Mouse (Mus musculus) cortical plate, adult 2 months (tissue): ENCODE measurements at regions not wholly inside any gene's neighbourhood (a gene's known extent, or its start where the extent isn't known, plus 50 kb on each side); places are given as distances from the start of the nearest gene placed in this dataset.

Experiments used
- H3K27ac ChIP-seq: fragments of 200-500 bp; 2 replicates; pipeline ENCODE4 v1.5.1; 2012; ENCODE audit warnings: low read length, control low read depth, inconsistent platforms; ENCODE audit not compliant: insufficient read depth
- H3K4me1 ChIP-seq: fragments of 200-500 bp; 2 replicates; pipeline ENCODE4 v1.6.1; 2011; ENCODE audit warnings: low read length; ENCODE audit not compliant: control insufficient read depth, insufficient read depth
- H3K4me3 ChIP-seq: fragments of 200-500 bp; 2 replicates; pipeline ENCODE4 v1.5.1; 2011; ENCODE audit warnings: mild to moderate bottlenecking, low read length, control low read depth; ENCODE audit not compliant: insufficient read depth
- CTCF ChIP-seq: fragments of 200-500 bp; IDR thresholded peaks from 2 replicates; pipeline ENCODE4 v1.5.1; 2011; ENCODE audit warnings: mild to moderate bottlenecking, control low read depth, low read length; ENCODE audit not compliant: insufficient read depth; ENCODE audit errors: extremely low read depth
- POLR2A ChIP-seq: fragments of 200-500 bp; IDR thresholded peaks from 2 replicates; pipeline ENCODE4 v1.6.1; 2011; ENCODE audit warnings: mild to moderate bottlenecking, low read length, control low read depth; ENCODE audit not compliant: insufficient read depth; ENCODE audit errors: extremely low read depth

DNA sequence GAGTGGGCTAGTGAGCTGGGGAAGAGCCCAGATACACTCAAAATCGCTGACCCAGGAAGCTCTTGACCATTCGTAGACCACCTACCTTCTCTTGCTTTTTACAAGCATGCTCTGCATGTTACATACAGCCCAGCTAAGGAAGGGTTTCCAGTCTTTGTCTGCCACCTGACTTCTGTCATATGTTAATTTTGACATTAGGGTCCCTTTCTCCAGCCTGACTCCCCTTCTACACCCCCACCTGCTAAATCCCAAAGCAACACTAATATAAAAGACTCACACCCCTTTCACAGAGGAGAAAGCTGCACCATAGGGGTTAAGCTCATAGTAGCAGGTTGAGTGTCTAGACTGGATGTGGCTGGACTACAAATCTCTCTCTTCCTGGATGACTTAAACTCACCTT lies 248.8 kb downstream of the Pdcd6ip start:
- H3K4me3 ChIP-seq = no peak overlapping the region
- no peaks in the 10 kb centered on the region; the same call in 1 of the 2 replicates for H3K4me1 ChIP-seq
- TF ChIP-seq CTCF = no peak
- no peak for TF ChIP-seq POLR2A
- no peak overlapping the region for H3K27ac ChIP-seq

DNA sequence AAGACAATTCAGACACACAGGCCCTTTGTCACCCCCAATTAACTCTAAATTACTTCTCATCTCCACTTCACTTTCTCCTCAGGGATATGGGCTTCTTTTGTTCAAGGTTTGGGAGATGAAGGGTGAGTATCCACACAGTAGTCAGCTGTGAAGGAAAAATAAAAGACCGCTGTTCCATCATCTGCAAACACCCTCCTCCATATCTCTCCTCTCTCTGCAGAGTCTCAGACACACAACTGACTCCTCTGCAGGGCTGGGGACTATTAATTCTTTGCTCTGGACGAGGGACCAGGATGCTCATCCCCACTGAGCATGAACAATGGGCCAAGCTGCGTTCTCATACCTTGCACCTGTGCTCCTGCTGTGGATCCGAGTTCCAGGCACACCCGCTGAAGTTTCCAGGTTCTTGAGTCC lies 249.3 kb downstream of the Pdcd6ip start:
- H3K4me3 ChIP-seq = no peak overlapping the region
- H3K4me1 ChIP-seq = no peaks in the 10 kb centered on the region; the same call in 1 of the 2 replicates
- TF ChIP-seq CTCF = no peak
- TF ChIP-seq POLR2A = no peak
- no peak overlapping the region for H3K27ac ChIP-seq

DNA sequence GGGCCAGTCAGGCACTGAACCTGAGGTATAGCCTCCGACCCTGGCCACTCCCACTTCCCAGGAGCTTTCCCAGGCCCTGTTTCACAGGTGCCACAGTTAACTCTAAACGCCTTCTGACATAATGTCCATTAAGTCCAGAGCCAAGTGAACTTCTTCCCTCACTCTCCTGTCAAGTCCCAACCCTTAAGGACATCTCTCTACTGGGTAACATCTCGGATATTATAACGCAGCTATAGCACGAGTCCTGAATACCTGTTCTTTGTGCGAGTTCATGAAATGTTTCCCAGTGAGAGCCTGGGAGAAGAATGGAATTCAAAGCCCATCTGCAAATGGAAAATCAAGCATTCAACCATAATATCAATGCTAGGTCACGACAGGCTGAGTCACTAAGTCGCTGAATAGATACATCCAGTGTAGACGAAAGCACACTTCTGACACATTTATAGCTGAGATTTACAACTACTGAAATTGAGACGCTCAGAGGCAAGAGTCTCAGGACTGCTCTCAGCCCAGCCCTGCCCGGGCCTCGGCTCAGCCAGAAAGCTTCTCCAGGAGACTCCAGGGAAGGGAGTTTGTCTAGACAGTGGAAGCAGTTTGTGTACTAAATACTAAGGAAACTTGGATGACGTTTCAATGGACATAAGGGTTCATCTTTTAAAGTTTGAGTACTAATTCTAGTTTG lies 250.7 kb downstream of the Pdcd6ip start:
- TF ChIP-seq CTCF = no peak

DNA sequence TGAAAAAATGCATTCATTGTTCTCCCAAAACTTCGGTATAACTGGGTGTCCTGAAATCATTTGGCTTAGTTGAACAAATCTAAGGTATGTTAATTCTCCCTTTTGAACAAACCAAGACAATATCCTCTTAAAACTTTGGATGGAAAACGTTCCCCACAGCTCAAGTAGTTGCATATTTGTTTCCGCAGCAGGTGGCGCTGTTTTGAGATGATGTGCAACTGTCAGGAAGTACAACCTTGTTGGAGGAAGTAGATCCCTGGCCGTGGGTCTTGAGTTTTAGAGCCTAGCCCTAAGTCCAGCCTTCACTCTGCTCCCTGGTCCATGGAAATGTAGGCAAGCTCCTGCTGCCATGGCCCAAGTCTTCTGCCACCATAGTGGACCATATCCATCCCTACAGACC lies 252.5 kb downstream of the Pdcd6ip start:
- Histone ChIP-seq H3K4me1 (no peaks in the 10 kb centered on the region), H3K4me3 (no peak overlapping the region), H3K27ac (no peak overlapping the region)
- no peak for TF ChIP-seq POLR2A
- no peak for TF ChIP-seq CTCF

More for the DNA sequence above, 250.7 kb downstream of the Pdcd6ip start:
- H3K27ac ChIP-seq = no peak overlapping the region
- no peak overlapping the region for H3K4me3 ChIP-seq
- H3K4me1 ChIP-seq = no peaks in the 10 kb centered on the region

DNA sequence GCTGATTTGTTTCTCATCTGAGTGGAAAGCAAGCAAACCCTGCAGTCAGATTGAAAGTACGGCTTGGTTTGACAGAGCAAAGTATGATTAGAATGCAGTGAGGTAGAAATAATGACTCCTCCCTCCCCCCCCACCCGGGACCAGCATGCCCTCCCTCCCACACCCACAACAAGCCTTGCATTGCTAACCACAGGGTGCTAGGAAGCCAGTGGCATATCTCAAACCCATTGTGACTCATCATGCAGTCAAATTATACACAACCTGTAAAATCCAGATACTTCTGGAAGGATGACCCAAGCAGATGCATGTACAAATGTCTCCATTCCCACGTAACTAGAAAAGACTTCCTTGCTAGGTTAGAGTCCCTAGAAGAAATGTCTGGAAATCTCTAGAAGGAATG lies 254.8 kb downstream of the Pdcd6ip start:
- Histone ChIP-seq H3K4me1 (no peaks in the 10 kb centered on the region), H3K27ac (no peak overlapping the region), H3K4me3 (no peak overlapping the region)
- TF ChIP-seq CTCF (no peak), POLR2A (no peak)

DNA sequence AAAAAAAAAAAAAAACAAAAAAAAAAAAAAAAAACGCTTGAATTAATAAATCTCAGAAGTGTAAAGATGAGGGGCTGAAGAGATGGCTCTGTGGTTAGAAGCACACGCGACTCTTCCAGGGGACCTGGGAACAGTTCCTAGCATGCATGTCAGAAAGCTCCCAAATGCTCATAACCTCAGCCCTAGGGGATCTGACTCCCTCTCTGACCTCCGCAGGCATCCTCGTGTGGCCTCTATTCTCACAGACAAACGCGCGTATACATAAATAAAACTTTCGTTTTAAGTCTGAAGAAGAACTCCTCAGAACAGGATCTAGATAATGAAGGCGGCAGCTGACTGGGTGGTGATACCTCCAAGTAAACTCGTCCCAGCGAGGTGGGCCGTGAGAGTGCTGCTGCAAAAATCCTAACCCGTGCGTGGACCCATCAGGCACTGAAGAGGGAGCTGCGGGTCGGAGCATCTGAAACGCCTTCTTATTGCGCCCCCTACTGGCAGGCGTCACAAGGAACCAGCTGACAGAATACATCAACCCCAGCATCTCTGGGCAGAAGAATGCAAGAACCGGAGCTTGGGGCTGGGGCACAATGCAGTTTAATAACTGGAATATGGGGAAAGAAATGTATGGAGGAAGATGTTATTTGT lies 266.2 kb downstream of the Pdcd6ip start:
- H3K27ac ChIP-seq = no peak overlapping the region
- no peak for TF ChIP-seq POLR2A
- peak; percentile 91 for TF ChIP-seq CTCF
- H3K4me3 ChIP-seq = peak overlapping the region; percentile 3; the same call in 1 of the 2 replicates
- H3K4me1 ChIP-seq = no peaks in the 10 kb centered on the region; the same call in 1 of the 2 replicates

DNA sequence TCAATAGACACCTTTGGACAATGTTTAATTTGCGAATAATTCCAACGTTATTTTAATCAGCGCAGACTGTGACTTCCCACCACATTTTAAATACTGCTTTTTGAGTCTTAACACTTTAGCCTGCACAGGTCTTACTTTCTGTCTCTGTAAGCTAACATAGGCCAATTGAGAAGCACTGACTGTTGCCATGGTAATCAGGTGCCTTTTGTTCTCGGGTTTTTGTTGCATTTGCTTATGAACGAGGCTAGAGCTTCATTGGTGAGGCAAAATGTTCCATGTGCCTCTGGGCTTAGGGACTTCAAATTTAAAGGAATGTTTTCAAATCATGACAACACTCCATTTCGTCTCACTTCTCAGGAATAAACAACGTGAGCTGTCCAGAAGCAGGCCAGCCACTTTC lies 269.7 kb downstream of the Pdcd6ip start:
- Histone ChIP-seq H3K4me3 (no peak overlapping the region), H3K4me1 (no peaks in the 10 kb centered on the region), H3K27ac (no peak overlapping the region)
- TF ChIP-seq POLR2A (no peak), CTCF (no peak)

DNA sequence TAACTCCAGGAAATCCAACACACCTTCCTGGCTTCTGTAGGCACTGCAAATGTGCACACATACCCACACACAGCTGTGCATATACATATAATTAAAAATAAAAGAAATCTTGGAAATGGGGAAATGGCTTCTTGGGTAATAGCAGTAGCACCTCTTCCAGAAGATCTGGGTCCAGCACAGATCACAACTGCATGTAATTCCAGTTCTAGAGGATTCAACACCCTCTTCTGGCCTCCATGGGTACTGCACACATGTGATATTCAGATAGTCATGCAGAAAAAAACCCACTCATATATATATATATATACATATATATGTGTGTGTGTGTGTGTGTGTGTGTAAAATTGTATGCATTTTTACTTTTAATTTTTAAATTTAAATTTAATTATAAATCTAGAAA lies 272.1 kb downstream of the Pdcd6ip start:
- no peak overlapping the region for H3K4me3 ChIP-seq
- H3K4me1 ChIP-seq = peaks cover 2% of the 10 kb centered on the region; the same call in 1 of the 2 replicates
- no peak overlapping the region for H3K27ac ChIP-seq
- TF ChIP-seq POLR2A (no peak), CTCF (0 out of 2 replicates have a peak, but pooled peaks have one; percentile 2)

DNA sequence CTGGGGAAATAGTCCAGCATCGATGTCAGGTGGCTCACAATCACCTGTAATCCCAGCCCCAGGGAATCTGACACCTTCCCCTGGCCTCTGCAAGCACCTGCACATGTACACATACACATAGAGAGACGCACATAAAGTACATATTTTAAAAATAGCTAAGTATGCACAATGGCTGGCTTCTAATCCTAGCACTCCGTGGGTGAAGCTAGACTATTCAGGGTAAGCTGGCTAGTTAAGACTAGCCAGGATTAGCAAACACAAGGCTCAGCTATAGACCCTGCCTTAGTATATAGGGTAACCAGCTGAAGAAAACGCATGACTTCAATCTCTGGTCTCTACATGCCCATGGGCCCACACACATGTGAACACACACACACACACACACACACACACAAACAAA lies 274.6 kb downstream of the Pdcd6ip start:
- TF ChIP-seq POLR2A = no peak
- TF ChIP-seq CTCF = no peak
- Histone ChIP-seq H3K27ac (peak overlapping the region; percentile 63), H3K4me3 (no peak overlapping the region), H3K4me1 (peaks cover 2% of the 10 kb centered on the region; the same call in 1 of the 2 replicates)

DNA sequence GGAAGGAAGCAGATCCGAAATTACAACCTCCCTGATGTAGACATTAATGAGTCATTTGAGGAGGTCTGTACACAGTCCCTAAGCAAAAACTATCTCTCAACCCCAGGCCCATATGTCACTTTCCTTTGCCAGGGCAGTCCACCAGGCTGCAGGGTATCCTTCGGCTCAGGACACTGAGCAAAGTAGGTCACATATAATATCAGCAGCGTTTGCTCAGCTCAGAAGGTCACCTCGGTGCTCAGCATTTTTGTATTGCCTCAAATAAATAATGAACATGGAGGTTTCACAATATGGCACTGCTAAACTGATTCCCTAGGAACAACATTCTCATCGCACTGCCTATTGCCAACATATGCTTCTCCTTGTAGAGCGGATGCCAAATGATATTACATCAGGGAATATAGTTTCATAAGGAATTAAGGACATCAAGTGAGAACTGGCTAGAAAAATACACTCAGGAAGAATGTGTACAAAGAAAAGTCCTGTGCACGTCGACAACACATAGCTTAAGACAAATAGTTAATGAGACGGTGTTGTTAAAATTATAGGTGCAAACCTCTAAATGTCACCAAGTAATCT lies 275.4 kb downstream of the Pdcd6ip start:
- Histone ChIP-seq H3K27ac (peak overlapping the region; percentile 94), H3K4me3 (no peak overlapping the region), H3K4me1 (peaks cover 2% of the 10 kb centered on the region; the same call in 1 of the 2 replicates)
- TF ChIP-seq POLR2A = no peak
- TF ChIP-seq CTCF = no peak
